Mouse (Mus musculus): ENCODE measurements around the gene Abcg3. TPM values are rescaled to one million over a fixed set of nuclear protein-coding genes. Genes with fewer than 3 reads are reported as not detected.

Abcg3 gene
- polyA plus RNA-seq, 1 experiment from 2014 or later = 0.56 TPM

Other genes with a start within 250 kb of the Abcg3 start
- 2.7 and 3.2 TPM in 2 replicates for gene Zfp951, start 122.6 kb downstream of the Abcg3 start, polyA plus RNA-seq (2015; fragmentation: Nextera tagmentation; extraction: Ambion mirVana)
- gene Gbp9, start 156.8 kb upstream of the Abcg3 start, polyA plus RNA-seq (2015; fragmentation: Nextera tagmentation; extraction: Ambion mirVana) = 2.0 and 2.2 TPM in 2 replicates
- gene Gbp8, start 156.8 kb upstream of the Abcg3 start, polyA plus RNA-seq (2015; fragmentation: Nextera tagmentation; extraction: Ambion mirVana) = 0.28 and 0.48 TPM in 2 replicates
- 0.59 and 0.79 TPM in 2 replicates for gene Gbp4, start 156.9 kb upstream of the Abcg3 start, polyA plus RNA-seq (2015; fragmentation: Nextera tagmentation; extraction: Ambion mirVana)

Measured in limb, embryonic 13.5 days (tissue).